Mouse (Mus musculus) layer of hippocampus, adult 18-20 months (tissue): ENCODE measurements at regions not wholly inside any gene's neighbourhood (a gene's known extent, or its start where the extent isn't known, plus 50 kb on each side); places are given as distances from the start of the nearest gene placed in this dataset.

Source experiments
- DNase-seq, 2 experiments: peaks; one replicate each; pipeline ENCODE4 v3.0.0; 2022; ENCODE audit warnings: low spot score in 2 of 2

DNA sequence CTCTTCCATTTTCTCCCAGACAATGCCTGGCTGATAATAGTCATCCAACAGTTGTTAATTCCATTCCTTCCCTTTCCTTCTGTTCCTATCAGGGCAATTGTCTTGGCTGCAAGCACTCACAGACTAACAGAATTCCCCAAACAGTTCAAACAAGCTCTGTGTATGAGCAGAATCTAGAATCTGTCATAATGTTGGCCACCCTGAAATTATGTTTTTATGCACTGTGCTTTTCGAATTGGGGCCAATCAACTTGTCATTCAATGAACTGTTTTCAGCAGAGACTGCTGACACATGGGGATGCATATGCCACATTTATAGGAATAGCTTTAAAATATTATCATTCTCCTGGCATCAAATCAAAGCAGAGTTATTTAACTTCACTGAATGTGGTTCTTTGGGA lies 235.8 kb upstream of the Tmtc4 start:
- peak in 1 of 2 experiments; percentile 60 for DNase-seq

- no peak for DNase-seq
These were observed 226.4 kb upstream of the Tmtc4 start for GRCm38 (mm10) chr14:123210241-123210640.

- DNase-seq, result no peak
These were observed 219.0 kb upstream of the Tmtc4 start for GRCm38 (mm10) chr14:123202848-123203247.

- DNase-seq, result no peak
These were observed 218.5 kb upstream of the Tmtc4 start for GRCm38 (mm10) chr14:123202313-123202712.

DNA sequence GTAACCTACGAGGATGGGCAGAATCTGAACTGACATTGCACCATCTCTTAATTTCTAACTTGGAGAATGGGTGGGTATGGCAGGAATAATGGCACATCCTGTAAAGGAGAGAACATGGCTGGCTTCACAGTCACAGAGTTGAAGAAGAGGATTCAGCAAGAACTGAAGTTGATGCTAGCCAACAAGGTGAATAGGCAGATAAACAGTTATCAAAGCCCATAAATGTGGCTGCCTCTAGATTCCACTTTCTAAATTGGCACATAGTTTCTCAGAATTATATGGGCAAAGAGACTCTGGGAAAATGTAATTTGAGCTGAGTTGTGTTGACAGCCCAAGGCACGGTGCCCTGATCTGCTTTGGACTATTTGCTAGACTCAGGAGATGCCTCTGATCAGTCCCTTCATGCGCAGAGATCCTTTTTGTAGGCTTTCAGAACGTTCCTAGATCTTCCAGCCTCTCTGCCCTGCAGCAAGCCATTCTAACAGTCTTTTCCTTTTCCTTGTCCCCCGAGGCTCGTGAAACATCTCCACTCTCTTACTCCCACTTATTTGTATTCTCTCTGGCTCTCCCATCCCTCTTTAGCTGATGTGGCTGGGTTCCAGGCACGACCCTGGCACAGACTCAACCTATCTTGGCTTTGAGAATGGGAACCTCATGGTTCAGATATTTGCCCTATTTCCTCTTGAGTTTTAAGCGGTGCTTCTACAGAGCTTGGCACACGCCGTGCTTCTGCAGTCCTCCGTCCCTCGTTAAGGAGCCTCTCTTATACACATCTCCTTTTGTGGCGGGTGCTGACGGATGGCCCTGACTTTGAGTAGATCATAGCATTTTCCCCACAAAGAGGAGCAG lies 217.8 kb upstream of the Tmtc4 start:
- peak; percentile 60 to 75 for DNase-seq

- DNase-seq, result no peak
These were observed 215.3 kb upstream of the Tmtc4 start for GRCm38 (mm10) chr14:123199111-123199510.

DNA sequence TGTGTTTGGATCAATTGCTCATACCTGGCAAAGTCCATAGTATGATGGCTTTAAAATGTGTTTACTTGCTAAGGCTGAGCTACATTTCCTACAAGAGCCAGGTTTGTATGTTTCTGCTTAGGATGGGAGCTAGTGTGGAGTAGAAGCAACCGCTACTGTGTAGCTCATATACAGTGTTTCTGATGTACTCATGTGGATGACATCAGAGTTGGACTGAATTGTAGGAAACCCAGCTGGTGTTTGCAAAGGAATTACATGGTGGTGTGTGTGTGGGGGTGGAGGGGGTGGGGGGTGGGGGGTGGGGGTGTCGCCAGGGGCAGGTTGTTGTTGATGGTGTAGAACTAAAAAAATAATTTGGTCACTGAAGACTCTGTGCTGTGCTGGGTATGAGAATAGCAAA lies 208.7 kb upstream of the Tmtc4 start:
- peak in 1 of 2 experiments; percentile 9 for DNase-seq

DNA sequence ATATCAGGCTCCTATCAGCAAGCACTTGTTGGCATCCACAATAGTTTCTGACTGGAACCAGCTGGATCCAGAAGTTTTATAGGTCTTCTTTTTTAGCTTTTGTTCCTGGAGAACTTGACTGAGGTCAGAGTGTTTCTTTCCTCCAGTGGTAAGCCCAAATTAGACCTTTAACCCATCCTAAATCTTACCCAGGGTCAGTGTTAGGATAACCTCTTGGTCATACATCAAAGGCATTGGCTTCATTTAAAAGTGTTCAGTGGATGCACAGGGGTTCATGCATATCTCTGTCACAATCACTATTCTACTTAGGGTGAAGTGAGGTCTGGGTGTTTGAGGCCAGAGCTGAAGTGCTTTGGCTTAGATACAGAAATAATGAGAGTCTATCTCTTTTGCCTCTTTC lies 206.9 kb upstream of the Tmtc4 start:
- DNase-seq, result no peak

DNA sequence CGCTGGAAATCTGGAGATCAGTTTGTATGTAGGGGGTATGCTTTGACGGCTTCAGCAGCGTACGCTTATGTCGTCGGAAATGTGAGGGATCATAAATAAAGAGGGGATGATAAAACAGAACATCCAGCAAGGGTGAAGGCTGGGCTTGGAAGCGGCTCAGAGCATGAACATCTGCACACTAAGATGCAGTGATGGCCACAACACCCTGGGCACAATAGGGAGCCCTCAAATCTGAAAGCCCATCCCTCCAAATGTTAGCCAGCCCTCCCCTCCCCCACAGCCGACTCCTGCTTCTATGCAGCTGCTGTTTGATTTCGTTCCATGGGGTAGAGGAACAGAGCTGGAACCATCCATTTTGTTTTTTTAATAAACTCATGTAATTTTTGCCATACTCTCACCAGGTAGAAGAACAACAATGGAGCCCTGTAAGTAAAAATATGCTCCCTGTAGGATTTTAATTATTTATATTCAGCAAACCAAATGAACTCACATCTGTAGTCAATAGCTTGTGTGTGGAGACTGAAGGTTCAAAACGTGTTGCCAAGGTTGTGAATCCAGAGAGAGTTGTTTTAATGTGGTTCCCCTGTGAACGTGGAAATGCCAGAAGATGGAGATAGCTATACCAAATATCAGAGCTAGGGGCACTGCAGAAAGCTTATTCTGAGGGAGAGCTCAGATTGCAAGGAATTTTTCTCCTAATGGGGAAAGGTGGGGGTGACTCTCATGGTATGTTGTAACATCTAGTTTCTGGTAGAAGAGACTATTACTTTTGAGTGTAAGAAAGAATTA lies 203.6 kb upstream of the Tmtc4 start:
- no peak for DNase-seq

DNA sequence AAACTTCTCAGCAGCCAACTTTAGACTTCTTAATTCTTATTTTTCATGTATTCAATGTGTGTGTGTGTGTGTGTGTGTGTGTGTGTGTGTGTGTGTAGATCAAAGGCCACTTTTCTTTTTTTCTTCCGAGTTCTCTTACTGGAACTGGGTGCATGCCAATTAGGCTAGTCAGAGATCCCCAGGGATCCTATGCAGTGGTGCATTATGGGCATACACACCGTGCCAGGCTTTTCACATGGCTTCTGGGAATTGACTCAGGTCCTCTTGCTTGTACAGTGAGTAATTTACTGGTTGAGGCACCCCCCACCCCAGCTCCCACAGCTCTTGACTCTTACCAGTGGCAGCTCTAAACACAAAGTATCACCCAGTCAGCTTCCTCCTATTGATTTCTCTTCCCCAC lies 189.3 kb upstream of the Tmtc4 start:
- no peak for DNase-seq

DNA sequence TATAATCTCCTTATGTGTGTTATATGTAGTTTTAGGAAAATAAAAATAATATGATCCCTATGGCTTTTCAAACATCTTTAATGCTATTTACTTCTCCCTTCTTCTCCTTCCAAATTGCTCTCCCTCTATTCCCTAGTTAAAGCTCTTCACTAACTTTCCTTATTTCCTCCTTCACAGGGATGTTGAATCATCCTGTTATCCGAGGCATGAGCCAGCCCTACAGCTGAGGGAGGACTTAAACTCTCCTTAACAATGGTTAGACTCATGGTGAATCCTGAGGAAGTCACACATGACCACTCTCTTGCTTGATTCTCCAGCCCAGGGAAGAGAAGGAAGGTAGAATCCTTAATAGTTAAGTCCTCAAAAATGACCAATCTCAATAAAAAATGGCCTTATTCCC lies 188.0 kb upstream of the Tmtc4 start:
- no peak for DNase-seq

GRCm38 (mm10) chr14:123163842-123164241 lies 180.0 kb upstream of the Tmtc4 start:
- no peak for DNase-seq

- peak; percentile 4 to 47 for DNase-seq
These were observed 159.7 kb upstream of the Tmtc4 start for GRCm38 (mm10) chr14:123143489-123144046.

- DNase-seq, result peak; percentile 21 to 53
These were observed 155.2 kb upstream of the Tmtc4 start for GRCm38 (mm10) chr14:123138743-123139705.

DNA sequence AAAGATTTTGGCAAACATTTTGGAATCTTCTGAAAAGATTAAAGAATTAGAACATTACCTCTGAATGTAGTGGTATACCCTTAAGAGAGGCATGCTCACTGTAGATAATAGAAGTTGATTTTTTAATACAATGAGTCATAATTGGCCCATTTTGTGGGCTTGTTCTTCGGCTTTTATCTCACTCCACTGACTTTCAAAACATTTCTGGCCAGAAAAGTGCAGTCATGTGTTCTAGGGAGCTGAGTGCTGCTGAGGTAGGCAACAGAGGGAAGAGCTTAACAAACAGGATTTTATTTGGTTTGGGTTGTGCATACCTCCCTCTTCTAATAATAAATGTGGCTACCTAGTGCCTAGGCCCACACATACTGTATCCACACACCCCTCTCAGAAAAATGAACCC lies 150.1 kb upstream of the Tmtc4 start:
- no peak for DNase-seq

GRCm38 (mm10) chr14:123120361-123120760 lies 136.5 kb upstream of the Tmtc4 start:
- no peak for DNase-seq

DNA sequence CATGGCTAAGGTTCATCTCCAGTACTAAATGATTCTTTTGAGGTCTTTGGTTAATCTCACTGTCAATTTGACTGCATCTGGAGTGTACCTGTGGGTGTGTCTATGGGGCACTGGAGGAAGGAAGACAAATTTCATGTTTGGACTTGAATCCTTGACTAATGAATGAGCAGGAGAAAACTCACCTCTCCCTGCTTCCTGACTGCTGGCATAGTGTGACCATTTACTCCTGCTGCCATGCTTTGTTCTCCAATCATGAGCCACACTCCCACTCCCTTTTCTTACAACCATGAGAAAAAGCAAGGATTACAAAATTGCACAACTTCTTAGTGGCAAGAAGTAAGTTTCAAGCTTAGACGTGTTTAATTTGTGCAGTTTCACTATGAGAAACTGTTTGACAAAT lies 132.5 kb upstream of the Tmtc4 start:
- no peak for DNase-seq

- no peak for DNase-seq
These were observed 126.7 kb upstream of the Tmtc4 start for GRCm38 (mm10) chr14:123110533-123110932.

GRCm38 (mm10) chr14:123100371-123100770 lies 116.5 kb upstream of the Tmtc4 start:
- DNase-seq, result no peak

DNA sequence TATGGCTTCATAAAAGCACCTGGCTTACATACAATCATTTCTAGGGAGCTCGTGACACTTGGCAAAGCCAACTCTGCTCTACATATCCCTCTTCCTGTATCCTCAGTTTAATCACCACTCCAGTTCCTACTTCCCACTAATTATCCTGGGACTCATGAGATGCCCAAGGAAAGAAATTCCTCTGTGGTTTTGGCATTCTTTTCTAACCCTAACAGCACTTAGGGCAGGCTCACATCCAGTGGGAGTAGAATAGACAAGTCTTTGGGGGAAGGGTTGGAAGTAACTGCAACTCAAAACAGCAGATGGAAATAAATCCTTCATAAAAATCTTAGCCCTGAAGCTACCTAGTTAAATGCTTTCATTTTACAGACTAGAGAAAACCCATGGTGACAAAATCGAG lies 112.3 kb upstream of the Tmtc4 start:
- no peak for DNase-seq

GRCm38 (mm10) chr14:123082065-123082464 lies 98.2 kb upstream of the Tmtc4 start:
- DNase-seq, result no peak
